Mouse (Mus musculus): ENCODE results near the gene Zfp648.

Gene Zfp648

DNA sequence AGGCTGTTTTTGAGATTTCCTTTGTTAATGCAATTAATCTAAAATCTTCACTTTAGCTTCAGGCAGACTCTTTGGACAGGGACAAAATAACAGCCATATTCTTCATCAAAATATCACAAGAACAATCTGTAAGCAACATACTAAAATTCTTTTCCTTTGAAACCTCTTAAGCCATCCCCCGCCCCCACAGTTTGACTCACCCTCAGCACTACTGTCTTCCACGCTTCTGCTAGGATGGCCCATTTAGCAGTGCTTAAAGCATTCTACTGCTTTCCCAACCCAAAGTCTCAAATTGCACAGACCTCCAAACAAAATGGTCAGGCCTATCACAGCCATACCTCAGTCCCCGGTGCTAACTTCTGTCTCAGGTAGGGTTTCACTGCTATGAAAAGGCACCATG is 19.6 kb downstream of the Zfp648 start:
- no peak for DNase-seq (ENCODE audit: low spot score)

DNA sequence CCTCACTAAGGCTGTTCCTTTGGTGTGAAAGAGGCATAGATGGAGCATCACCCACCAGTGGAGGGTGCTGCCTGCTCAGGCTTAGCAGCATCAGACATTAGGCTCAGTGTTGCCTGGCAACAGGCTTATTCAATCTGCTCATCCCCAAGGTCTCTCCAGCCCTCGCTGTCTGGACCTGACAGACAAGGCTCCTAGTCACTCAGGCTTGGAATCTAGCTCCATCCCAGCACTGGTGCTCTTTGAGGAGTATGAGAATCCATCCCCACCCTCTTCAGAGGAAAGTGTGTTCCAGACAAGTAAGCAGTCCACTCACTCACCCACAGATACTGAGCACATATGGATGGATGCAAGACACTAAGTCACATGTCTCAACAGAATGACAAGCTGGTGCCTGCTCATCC is 22.8 kb downstream of the Zfp648 start:
- DNase-seq (ENCODE audit: low spot score), result no peak

DNA sequence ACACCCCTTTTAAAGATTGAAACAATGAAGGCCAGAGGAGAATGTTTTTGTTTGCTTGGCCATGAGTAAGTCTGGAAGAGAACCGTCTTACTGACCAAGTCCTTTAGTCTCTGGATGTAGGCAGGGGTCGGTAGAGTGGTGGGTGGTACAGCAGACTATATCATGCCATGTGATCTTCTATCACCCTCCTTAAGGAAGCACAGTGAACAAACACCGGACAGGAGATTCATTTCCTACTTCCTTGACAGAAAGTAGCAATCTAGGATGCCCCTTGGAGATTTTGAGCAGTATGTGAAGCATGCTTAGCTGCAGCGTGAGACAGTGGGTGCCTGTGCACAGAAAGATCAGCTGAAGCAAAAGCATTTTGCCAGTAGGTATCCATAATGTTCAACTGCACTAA is 31.6 kb downstream of the Zfp648 start:
- DNase-seq (ENCODE audit: low spot score), result no peak

DNA sequence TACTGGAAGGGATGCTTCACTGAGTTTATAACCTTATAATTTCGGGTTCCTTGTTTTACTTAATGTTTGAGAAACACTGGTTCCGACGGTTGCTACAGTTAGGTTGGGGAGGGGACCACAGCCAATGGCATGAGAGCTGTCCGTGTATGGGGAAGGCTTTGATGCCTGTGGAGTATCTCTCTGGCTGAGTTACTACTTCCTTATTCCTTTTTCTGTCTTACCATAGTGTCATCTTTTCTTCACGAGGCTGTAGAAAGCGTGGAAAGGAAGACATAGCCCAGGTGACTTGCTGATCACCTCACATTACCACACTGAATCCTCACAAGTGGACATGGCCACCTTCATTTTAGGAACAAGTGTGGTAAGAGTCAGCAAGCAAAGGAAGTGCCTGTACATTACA is 32.0 kb downstream of the Zfp648 start:
- DNase-seq (ENCODE audit: low spot score), result no peak

DNA sequence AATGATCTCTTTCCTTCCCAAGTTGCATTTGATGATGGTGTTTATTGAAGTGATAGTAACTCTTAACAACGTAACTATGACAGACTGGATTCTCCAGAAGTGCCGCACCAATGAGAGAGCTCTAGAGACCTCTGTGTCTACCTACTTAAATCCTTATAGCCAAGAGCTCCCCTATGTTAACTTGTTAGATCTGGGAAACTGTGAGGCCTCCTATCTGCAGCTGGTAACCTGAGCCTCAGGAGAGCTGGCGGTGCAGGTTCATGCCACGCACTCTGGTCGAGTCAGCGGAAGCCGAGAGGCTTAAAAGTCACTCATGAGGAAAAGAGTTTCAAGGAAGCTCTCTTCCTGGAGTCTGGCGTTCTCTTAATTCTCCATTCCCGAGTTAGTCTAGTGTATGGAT is 33.8 kb downstream of the Zfp648 start:
- DNase-seq (ENCODE audit: low spot score), result no peak

DNA sequence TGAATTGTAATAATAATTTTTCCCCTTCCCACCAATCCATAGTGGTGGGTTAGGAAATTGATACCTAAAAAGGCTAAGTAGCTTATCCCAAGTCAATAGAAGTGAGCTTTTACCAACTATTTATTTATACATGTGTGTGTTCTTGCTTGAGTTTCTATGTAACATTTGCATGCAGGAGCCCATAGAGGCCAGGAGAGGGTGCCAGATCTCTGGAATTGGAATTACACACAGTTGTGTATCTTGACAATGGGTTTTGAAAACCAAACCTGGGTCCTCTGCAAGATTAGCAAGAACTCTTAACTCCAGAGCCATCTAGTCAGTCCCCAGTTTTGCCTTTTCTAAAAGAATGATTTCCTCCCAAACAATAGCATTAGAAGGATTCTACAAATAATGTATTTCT is 37.9 kb downstream of the Zfp648 start:
- no peak for DNase-seq (ENCODE audit: low spot score)

DNA sequence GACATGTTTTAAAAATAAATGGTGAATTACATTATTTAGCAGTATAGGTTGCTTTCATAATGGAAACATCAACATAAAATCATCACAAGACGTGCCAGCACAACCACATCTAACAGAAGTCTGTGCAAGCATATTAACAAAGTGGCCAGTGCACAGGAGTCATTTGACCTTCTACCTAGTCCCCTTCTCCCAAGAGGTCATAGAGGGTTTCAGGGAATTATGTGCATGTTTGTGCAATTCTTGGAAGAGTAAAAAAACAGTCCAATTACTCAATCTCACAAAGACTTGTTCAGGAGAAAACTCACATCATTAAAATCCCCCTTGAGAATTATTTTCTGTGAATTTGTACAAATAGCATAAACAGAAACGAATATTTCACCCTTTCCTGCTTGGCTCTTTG is 50.2 kb downstream of the Zfp648 start:
- DNase-seq (ENCODE audit: low spot score), result no peak

DNA sequence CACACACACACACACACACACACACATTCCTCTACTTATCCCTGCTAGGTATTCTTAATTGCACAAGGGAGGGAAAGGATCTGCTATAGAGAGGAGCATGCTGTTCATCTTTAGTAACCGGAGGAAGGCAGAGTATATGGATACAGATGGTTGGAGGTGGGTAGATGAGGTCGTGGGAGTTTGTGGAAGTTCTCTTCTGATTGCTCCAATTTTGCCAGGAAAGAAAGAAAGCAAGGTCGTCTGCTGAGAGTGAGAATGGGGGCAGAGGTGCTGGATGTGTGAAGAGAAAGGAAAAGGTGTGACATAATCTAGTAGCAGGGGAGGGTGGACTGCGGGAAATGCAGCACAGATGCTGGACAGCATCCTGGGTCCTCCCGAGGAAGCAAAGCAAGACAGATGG is 51.8 kb downstream of the Zfp648 start:
- no peak for DNase-seq (ENCODE audit: low spot score)
